Mouse (Mus musculus) layer of hippocampus, adult 2 months (tissue): Measurements from ENCODE around the gene 1700003E16Rik. TPM values are rescaled to one million over a fixed set of nuclear protein-coding genes. Genes with fewer than 3 reads are reported as not detected.

Experiments
- DNase-seq, 2 experiments: peaks; one replicate each; pipeline ENCODE4 v3.0.0; 2022; ENCODE audit warnings: low spot score in 2 of 2
- H3K27ac ChIP-seq: fragments of 200-600 bp; 2 replicates; pipeline ENCODE4 v1.8.1; 2022
- H3K4me3 ChIP-seq: fragments of 200-600 bp; 2 replicates; pipeline ENCODE4 v1.8.1; 2022; ENCODE audit warnings: mild to moderate bottlenecking
- CTCF ChIP-seq: fragments of 200-600 bp; conservative IDR thresholded peaks from 2 replicates; pipeline ENCODE4 v1.8.1; 2022; ENCODE audit warnings: antibody characterized with exemption, mild to moderate bottlenecking, moderate library complexity
- long read RNA-seq, 2 experiments: library from polyadenylated mRNA; stranded (forward); transcript quantifications; one replicate each; pipeline ENCODE4 v2.0.0; 2021; ENCODE audit warnings: borderline mapping rate in 2 of 2
- total RNA-seq, 2 experiments: library from RNA; stranded (reverse); gene quantifications; 2 replicates each; pipeline ENCODE4 v1.2.3; 2021

1700003E16Rik gene
- total RNA-seq: 10 to 100 TPM; 21.8 to 21.9 TPM
- long read RNA-seq, experiment 1, transcript 1700003E16Rik-202 (2 exons, 2,070 nt): major isoform, 5 of 17 reads
- long read RNA-seq, experiment 1, partial matches to known transcripts: 3 of 17 reads
- long read RNA-seq, experiment 1, other reads (novel, unspliced or antisense): 8 of 17 reads
- long read RNA-seq, experiment 2, transcript 1700003E16Rik-202 (2 exons, 2,070 nt): major isoform, 17 of 31 reads
- long read RNA-seq, experiment 2, partial matches to known transcripts: 1 of 31 reads
- long read RNA-seq, experiment 2, other reads (novel, unspliced or antisense): 9 of 31 reads

GRCm38 (mm10) chr6:83156259-83156684 is at the start of gene 1700003E16Rik, which contains the start of gene Wdr54:
TSS of gene 1700003E16Rik (plus strand) at chr6:83156404.
TSS of gene Wdr54 (minus strand) at chr6:83156397.
- Histone ChIP-seq H3K27ac (peak within 1 kb of the TSS; percentile 83), H3K4me3 (peak within 1 kb of the TSS; percentile 78)
- no peak for TF ChIP-seq CTCF
- DNase-seq: peak; percentile 71 to 72

DNA sequence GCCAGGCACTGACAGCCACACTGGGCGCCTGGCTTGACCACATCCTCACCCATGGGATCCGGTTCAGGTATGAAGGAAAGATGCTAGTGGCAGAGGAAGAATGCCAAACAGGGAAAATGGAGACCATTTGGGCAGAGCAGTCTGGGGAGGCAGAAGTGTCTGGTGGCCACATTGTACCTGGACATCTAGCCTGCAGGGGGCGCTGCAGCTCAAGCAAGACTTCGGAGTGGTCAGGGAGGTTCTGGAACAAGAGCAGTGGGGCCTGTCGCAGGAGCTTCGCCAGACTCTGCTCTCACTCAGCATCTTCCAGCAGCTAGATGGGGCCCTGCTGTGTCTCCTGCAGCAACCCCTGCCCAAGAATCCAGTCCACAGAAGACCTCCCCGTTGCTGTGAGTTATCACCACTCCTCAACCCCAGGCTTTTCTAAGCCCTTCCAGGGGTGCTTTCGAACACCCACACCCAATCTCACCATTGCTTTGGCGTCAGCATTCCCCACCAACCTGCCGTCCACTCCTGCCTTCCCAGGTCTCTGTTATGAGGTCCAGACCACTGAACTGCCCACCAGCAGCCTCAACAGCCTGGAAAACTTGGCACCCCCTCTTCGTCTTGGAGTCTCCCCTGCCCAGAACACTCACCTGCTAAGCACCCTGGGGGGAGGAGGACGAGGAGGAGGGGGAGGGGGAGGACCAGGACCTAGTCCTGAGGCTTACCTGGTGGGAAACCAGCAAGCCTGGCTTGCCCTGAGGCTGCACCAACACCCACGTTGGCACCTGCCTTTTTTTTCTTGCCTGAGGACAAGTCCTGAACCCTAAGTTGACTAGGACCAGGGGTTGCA is 48.4 kb upstream of the 1700003E16Rik start:
- peak overlapping the region; percentile 98 for H3K27ac ChIP-seq
- peak overlapping the region; percentile 94; the same call in 1 of the 2 replicates for H3K4me3 ChIP-seq
- peak; percentile 85 for TF ChIP-seq CTCF
- DNase-seq: peak in 1 of 2 experiments; percentile 75

DNA sequence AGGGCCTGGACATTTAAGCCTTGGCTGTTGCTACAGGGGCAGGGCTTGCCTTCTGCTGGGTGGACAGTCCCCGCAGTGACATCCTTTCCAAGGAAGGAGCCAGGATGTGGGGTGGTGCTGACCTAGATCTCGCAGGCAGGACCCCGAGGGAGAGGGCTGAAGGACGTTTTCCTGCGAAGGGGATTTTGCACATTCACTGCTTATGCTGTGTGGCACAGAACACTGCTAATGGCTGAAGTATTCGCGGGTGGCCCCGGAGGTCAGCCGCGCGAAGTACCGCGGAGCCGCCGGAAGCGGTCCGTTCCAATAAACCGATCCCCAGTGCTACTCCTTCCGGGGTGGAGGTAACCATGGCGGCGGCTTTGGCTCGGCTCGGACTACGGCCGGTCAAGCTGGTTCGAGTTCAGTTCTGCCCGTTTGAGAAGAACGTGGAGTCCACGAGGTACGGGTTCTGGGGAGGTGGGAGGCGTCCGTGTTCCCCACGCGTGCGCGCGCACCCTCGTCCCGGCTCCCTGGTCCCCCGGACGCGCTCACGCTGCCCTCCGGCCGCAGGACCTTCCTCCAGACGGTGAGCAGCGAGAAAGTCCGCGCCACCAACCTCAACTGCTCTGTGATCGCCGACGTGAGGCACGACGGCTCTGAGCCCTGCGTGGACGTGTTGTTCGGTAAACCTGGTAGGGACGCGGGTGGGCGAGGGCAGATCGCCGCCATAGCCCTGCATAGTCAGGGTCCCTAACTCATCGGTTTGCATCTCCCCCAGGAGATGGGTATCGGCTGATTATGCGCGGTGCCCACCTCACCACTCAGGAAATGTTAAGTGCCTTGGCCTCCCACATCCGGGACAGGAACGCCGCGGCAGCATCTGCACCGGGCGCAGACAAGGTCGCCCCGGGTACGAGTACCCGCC is 47.2 kb upstream of the 1700003E16Rik start, which contains the start of gene Mrpl53:
Mrpl53 (plus strand) TSS at position 279 of the 907 bp plus-strand sequence.
- DNase-seq: peak; percentile 73 to 81
- Histone ChIP-seq H3K27ac (peak within 1 kb of the TSS; percentile 98), H3K4me3 (peak within 1 kb of the TSS; percentile 94)
- no peak for TF ChIP-seq CTCF

DNA sequence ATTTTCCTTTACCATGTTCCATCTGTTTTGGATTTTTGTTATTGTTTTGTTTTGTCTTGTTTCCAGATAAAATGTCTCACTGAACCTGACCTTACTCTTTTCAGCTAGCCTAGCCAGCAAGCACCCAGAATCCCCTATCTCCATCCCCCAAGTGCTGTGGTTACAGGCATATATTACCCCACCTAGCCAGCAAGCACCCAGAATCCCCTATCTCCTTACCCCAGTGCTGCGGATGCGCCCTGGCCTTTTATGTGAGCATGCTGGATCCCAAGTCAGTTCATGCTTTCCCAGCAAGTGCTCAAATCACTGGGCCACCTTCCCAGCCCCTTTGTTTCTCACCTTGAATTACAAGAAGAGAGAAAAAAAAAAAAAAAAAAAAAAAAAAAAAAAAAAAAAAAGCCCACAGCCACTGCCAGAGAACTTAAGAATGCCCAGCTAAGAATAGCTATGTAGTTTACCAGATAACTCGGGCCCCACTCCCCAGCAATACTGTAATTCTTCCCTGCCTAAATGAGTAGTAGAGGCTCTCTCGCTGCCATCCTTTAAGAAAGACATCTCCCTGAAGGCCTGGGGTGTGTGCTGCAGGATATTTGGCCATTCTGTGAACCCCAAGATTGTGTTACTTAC is 44.6 kb upstream of the 1700003E16Rik start:
- no peak for DNase-seq
- Histone ChIP-seq H3K27ac (no peak overlapping the region), H3K4me3 (no peak overlapping the region)
- no peak for TF ChIP-seq CTCF

- peak; percentile 92 to 94 for DNase-seq
- H3K27ac ChIP-seq: peak within 1 kb of the TSS; percentile 97
- peak; percentile 61 for TF ChIP-seq CTCF
- peak within 1 kb of the TSS; percentile 88 for H3K4me3 ChIP-seq
Observed at GRCm38 (mm10) chr6:83115011-83115671, 41.1 kb upstream of the 1700003E16Rik start, which contains the start of gene Mogs. TSS of gene Mogs (plus strand) at chr6:83115496.

- peak overlapping the region; percentile 84 for H3K27ac ChIP-seq
- peak overlapping the region; percentile 88 for H3K4me3 ChIP-seq
- DNase-seq: no peak
- no peak for TF ChIP-seq CTCF
Observed at GRCm38 (mm10) chr6:83115682-83116372, 40.4 kb upstream of the 1700003E16Rik start.

GRCm38 (mm10) chr6:83116373-83117164 is 39.6 kb upstream of the 1700003E16Rik start:
- TF ChIP-seq CTCF: no peak
- DNase-seq: no peak
- peak overlapping the region; percentile 84 for H3K27ac ChIP-seq
- H3K4me3 ChIP-seq: peak overlapping the region; percentile 88

- TF ChIP-seq CTCF: no peak
Observed at GRCm38 (mm10) chr6:83117165-83117438, 39.1 kb upstream of the 1700003E16Rik start.

DNA sequence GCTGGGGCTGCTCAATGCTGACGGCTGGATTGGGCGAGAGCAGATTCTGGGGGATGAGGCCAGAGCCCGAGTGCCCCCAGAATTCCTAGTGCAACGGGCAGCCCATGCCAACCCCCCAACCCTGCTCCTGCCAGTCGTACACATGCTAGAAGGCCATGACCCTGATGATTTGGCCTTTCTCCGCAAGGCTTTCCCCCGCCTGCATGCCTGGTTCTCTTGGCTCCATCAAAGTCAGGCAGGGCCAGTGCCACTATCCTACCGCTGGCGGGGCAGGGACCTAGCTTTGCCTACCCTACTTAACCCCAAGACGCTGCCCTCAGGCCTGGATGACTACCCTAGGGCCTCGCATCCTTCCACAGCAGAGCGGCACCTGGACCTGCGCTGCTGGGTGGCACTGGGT is 38.6 kb upstream of the 1700003E16Rik start:
- TF ChIP-seq CTCF: no peak
- no peak for DNase-seq
- no peak overlapping the region for H3K4me3 ChIP-seq
- no peak overlapping the region for H3K27ac ChIP-seq

More at GRCm38 (mm10) chr6:83117165-83117438, 39.1 kb upstream of the 1700003E16Rik start:
- no peak for DNase-seq
- Histone ChIP-seq H3K27ac (no peak overlapping the region), H3K4me3 (no peak overlapping the region)

DNA sequence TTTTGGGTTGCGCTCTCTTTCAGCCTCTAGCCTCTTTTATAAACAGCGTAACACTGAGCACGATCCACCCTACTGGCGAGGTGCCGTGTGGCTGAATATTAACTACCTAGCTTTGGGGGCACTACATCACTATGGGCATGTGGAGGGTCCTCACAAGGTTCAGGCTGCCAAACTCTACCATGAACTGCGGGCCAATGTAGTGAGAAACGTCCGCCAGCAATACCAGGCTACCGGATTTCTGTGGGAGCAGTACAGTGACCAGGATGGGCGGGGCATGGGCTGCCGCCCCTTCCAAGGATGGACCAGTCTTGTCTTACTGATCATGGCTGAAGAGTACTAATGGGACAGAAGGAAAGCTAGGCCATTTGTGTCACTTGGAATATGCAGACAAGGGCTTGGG is 37.8 kb upstream of the 1700003E16Rik start:
- Histone ChIP-seq H3K27ac (no peak overlapping the region), H3K4me3 (no peak overlapping the region)
- no peak for TF ChIP-seq CTCF
- DNase-seq: no peak
